Mouse (Mus musculus) heart, embryonic 15.5 days (tissue): ENCODE results near the gene Anp32e. TPM values are rescaled to one million over a fixed set of nuclear protein-coding genes. Genes with fewer than 3 reads are reported as not detected.
A peak's percentile ranks its signal among the peaks of the same experiment; 100 is the strongest.

Source experiments
- ATAC-seq: fragments of 200-750 bp; cut with Nextera tagmentation; replicated peaks from 2 replicates; pipeline ENCODE4 v1.8.0; 2017; ENCODE audit warnings: low read depth, moderate TSS enrichment; ENCODE audit not compliant: insufficient number of reproducible peaks, insufficient read depth, low FRiP score
- H3K27ac ChIP-seq: fragments of 300-500 bp; sonication (generic); 2 replicates; pipeline ENCODE4 v1.5.1; 2015; ENCODE audit warnings: mild to moderate bottlenecking, inconsistent platforms
- H3K27me3 ChIP-seq: fragments of 300-500 bp; sonication (generic); 2 replicates; pipeline ENCODE4 v1.6.1; 2015; ENCODE audit warnings: inconsistent platforms
- H3K36me3 ChIP-seq: fragments of 300-500 bp; sonication (generic); 2 replicates; pipeline ENCODE4 v1.6.1; 2015; ENCODE audit warnings: mild to moderate bottlenecking, inconsistent platforms
- H3K4me1 ChIP-seq: fragments of 300-500 bp; sonication (generic); replicated peaks from 2 replicates; pipeline ENCODE4 v1.6.1; 2015; ENCODE audit warnings: inconsistent platforms
- H3K4me2 ChIP-seq: fragments of 300-500 bp; sonication (generic); 2 replicates; pipeline ENCODE4 v1.6.1; 2015; ENCODE audit warnings: inconsistent platforms, mild to moderate bottlenecking, moderate library complexity
- H3K4me3 ChIP-seq: fragments of 300-500 bp; sonication (generic); 2 replicates; pipeline ENCODE4 v1.5.1; 2015; ENCODE audit warnings: mild to moderate bottlenecking, inconsistent platforms
- H3K9ac ChIP-seq: fragments of 300-500 bp; sonication (generic); 2 replicates; pipeline ENCODE4 v1.6.1; 2015; ENCODE audit warnings: mild to moderate bottlenecking, inconsistent platforms
- H3K9me3 ChIP-seq: fragments of 300-500 bp; sonication (generic); replicated peaks from 2 replicates; pipeline ENCODE4 v1.6.1; 2016; ENCODE audit warnings: inconsistent platforms
- WGBS: fragments of 180-500 bp; shearing (Covaris S2); methylation state at CpG from one replicate; pipeline ENCODE4 v1.1.7; 2015; ENCODE audit warnings: mixed read lengths; 5-methylcytosine and 5-hydroxymethylcytosine counted together
- polyA plus RNA-seq: library from polyadenylated mRNA; unstranded; fragments of >200 nt; fragmentation: Nextera tagmentation; extraction: Ambion mirVana; gene quantifications from 2 replicates; pipeline ENCODE4 v1.2.1, GENCODE M21; 2015

Gene Anp32e
- polyA plus RNA-seq, 1 experiment from 2014 or later, result 187 TPM

DNA sequence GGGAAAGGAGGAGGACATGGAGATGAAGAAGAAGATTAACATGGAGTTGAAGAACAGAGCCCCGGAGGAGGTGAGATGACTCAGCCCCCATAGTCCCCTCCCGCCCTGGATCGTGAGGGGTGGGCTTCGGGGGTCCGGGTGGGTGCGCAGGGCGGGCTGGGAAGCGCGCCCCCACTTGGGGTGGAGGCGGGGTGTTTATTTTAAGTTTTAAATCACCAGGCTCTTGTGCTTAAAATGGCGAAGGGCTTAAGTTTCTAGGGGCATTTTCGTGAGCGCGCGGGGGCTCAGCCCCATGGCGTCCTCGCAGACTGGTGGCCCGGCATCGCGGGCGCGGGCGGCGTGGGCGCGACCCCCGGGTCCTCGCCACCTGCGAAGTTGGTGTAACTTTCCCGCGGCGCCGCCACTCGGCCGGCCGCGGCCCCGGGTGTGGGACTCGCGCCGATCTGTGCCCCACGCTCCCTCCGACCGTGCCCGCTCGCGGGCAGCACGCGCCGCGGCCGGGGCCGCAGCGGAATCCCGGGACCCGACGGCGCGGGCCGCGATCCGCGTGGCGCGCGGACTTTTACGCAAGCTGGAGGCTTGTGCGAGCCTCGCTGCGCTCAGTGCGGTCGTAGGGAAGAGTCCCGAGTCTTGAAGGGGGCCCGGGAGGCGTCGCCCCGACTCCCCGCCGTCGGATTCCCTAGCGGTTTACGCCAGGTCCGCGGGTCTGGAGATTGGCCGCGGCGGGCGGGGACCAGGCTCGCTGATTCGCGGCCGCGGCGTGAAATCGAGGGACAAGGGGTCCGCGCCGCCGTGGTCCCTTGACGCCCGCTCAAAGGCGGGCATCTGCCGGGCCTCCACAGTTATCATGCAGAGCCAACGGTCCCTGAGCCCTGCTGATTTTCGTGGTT is 780 bp downstream of the Anp32e start:
- ATAC-seq, result peak; percentile 8; the same call in 1 of the 2 replicates

GRCm38 (mm10) chr3:95930471-95930789 is 1.4 kb downstream of the Anp32e start:
- H3K4me2 ChIP-seq, result peak overlapping the region; percentile 80

More for the DNA sequence above, 780 bp downstream of the Anp32e start:
- H3K4me1 ChIP-seq, result peaks cover 15% of the 10 kb centered on the region
- WGBS, result under 1% methylated on average over 98 of the region's 105 CpGs
- peaks cover 12% of the 10 kb centered on the region for H3K36me3 ChIP-seq
- H3K4me3 ChIP-seq, result peak overlapping the region; percentile 94
- H3K9ac ChIP-seq, result peak overlapping the region; percentile 99
- H3K27me3 ChIP-seq, result no peaks in the 10 kb centered on the region
- peak overlapping the region; percentile 93 for H3K27ac ChIP-seq
- no peaks in the 10 kb centered on the region for H3K9me3 ChIP-seq
- H3K4me2 ChIP-seq, result peak overlapping the region; percentile 80

GRCm38 (mm10) chr3:95931471-95931870 is 2.4 kb downstream of the Anp32e start:
- H3K4me2 ChIP-seq, result peak overlapping the region; percentile 80; the same call in 1 of the 2 replicates
- ATAC-seq, result no peak
- H3K27ac ChIP-seq, result no peak overlapping the region
- peaks cover 24% of the 10 kb centered on the region for H3K36me3 ChIP-seq
- H3K4me1 ChIP-seq, result peaks cover 15% of the 10 kb centered on the region
- no peaks in the 10 kb centered on the region for H3K27me3 ChIP-seq
- H3K9me3 ChIP-seq, result no peaks in the 10 kb centered on the region
- WGBS, result 92% methylated on average over 1 of the region's 1 CpGs
- H3K9ac ChIP-seq, result no peak overlapping the region
- no peak overlapping the region; the same call in 1 of the 2 replicates for H3K4me3 ChIP-seq

More at GRCm38 (mm10) chr3:95930471-95930789, 1.4 kb downstream of the Anp32e start:
- H3K27me3 ChIP-seq, result no peaks in the 10 kb centered on the region
- peaks cover 15% of the 10 kb centered on the region for H3K4me1 ChIP-seq
- H3K9me3 ChIP-seq, result no peaks in the 10 kb centered on the region
- H3K27ac ChIP-seq, result peak overlapping the region; percentile 93
- no peak for ATAC-seq
- H3K36me3 ChIP-seq, result peaks cover 18% of the 10 kb centered on the region
- peak overlapping the region; percentile 99 for H3K9ac ChIP-seq
- WGBS, result 0% methylated on average over 5 of the region's 5 CpGs
- peak overlapping the region; percentile 94 for H3K4me3 ChIP-seq

GRCm38 (mm10) chr3:95932157-95932556 is 3.1 kb downstream of the Anp32e start:
- Histone ChIP-seq H3K4me1 (peaks cover 15% of the 10 kb centered on the region), H3K36me3 (peaks cover 31% of the 10 kb centered on the region), H3K27me3 (no peaks in the 10 kb centered on the region), H3K27ac (no peak overlapping the region), H3K9me3 (no peaks in the 10 kb centered on the region), H3K9ac (no peak overlapping the region), H3K4me2 (no peak overlapping the region), H3K4me3 (no peak overlapping the region)
- ATAC-seq, result no peak
- 58% methylated on average over 1 of the region's 1 CpGs for WGBS

GRCm38 (mm10) chr3:95932566-95932965 is 3.5 kb downstream of the Anp32e start:
- Histone ChIP-seq H3K4me3 (no peak overlapping the region), H3K4me1 (peaks cover 15% of the 10 kb centered on the region), H3K9me3 (no peaks in the 10 kb centered on the region), H3K9ac (no peak overlapping the region), H3K4me2 (no peak overlapping the region), H3K27ac (no peak overlapping the region), H3K36me3 (peaks cover 35% of the 10 kb centered on the region), H3K27me3 (no peaks in the 10 kb centered on the region)
- WGBS, result 85% methylated on average over 7 of the region's 7 CpGs
- ATAC-seq, result no peak

DNA sequence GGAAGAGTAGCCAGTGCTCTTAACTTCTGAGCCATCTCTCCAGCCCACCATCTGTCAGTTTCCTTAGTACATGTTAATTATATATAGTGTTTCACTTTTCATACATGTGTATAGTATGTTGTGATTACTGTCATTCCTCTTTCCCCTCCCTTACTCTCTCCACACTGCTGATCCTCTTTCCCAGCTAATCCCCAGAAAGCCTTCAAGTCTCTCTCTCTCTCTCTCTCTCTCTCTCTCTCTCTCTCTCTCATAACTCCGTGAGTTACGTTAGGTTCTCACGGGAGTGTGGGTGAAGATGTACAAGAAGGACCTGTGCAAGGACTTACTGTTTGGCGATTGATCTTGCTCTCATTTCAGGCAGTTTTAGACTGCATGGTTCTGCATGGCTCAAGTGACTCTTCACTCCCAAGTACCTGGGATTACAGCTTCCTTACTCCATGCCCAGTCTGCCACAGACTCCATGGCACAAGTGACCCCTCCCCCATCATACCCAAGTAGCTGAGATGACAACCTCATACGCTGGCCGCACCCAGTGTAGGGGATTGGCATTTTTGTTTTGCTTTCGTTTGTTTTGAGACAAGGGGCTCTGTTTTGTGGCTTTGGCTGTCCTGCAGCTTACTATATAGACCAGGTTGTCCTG is 4.2 kb downstream of the Anp32e start:
- Histone ChIP-seq H3K4me2 (no peak overlapping the region), H3K4me1 (peaks cover 14% of the 10 kb centered on the region), H3K9ac (no peak overlapping the region), H3K27ac (no peak overlapping the region), H3K36me3 (peaks cover 42% of the 10 kb centered on the region), H3K27me3 (no peaks in the 10 kb centered on the region), H3K4me3 (no peak overlapping the region), H3K9me3 (no peaks in the 10 kb centered on the region)
- WGBS, result 90% methylated on average over 7 of the region's 7 CpGs
- ATAC-seq, result no peak

DNA sequence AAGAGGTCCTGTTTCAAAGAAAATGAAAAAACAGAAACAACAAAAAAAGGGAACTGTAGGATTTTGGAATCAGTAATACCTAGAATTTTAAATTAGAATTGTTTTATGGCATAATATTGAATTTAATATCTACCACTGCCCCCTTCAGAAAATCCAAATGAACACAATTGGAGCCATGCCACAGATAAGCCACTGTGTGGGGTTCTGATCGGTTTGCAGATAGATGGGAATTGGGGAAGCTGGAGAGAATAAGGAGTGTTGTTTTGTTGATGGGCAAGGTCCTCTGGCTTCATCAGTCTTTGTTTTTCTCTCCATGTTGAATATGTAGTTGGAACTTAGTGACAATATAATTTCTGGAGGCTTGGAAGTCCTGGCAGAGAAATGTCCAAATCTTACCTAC is 5.4 kb downstream of the Anp32e start:
- H3K27ac ChIP-seq, result no peak overlapping the region
- no peak overlapping the region for H3K9ac ChIP-seq
- H3K4me3 ChIP-seq, result no peak overlapping the region
- H3K36me3 ChIP-seq, result peaks cover 54% of the 10 kb centered on the region
- 83% methylated on average over 1 of the region's 1 CpGs for WGBS
- peaks cover 10% of the 10 kb centered on the region; the same call in 1 of the 2 replicates for H3K4me1 ChIP-seq
- H3K4me2 ChIP-seq, result no peak overlapping the region
- H3K27me3 ChIP-seq, result no peaks in the 10 kb centered on the region
- no peak for ATAC-seq
- H3K9me3 ChIP-seq, result no peaks in the 10 kb centered on the region

- no peak overlapping the region for H3K4me2 ChIP-seq
- H3K27ac ChIP-seq, result no peak overlapping the region
- no peak overlapping the region for H3K9ac ChIP-seq
- no peak overlapping the region for H3K4me3 ChIP-seq
- peaks cover 90% of the 10 kb centered on the region for H3K36me3 ChIP-seq
- no peak for ATAC-seq
- no peaks in the 10 kb centered on the region for H3K9me3 ChIP-seq
- H3K27me3 ChIP-seq, result no peaks in the 10 kb centered on the region
- 92% methylated on average over 8 of the region's 8 CpGs for WGBS
- H3K4me1 ChIP-seq, result no peaks in the 10 kb centered on the region
These were observed 9.2 kb downstream of the Anp32e start for GRCm38 (mm10) chr3:95938217-95938616.

GRCm38 (mm10) chr3:95938835-95939234 is 9.8 kb downstream of the Anp32e start:
- H3K27ac ChIP-seq, result no peak overlapping the region
- ATAC-seq, result no peak
- no peaks in the 10 kb centered on the region for H3K4me1 ChIP-seq
- H3K9me3 ChIP-seq, result no peaks in the 10 kb centered on the region
- no peak overlapping the region for H3K4me3 ChIP-seq
- no peak overlapping the region for H3K9ac ChIP-seq
- 95% methylated on average over 15 of the region's 15 CpGs for whole genome bisulfite sequencing
- no peak overlapping the region for H3K4me2 ChIP-seq
- peaks cover 92% of the 10 kb centered on the region for H3K36me3 ChIP-seq
- H3K27me3 ChIP-seq, result no peaks in the 10 kb centered on the region

DNA sequence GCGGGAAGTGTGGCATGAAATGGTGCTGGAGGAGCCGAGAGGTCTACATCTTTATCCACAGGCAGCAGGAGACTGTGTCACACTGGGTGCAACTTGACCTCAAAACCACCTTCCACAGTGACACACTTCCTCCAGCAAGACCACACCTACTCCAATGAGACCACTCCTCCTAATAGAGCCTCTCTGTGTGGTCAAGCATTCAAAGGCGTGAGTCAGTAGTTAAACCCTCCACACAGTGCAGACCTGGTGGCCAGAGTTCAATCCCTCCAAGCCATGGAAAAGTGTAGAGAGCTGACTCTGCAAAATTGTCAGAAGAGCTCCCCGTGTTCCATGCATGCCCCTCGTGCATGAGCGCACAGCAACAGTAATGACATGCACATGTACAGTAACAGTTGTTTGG is 13.7 kb downstream of the Anp32e start:
- ATAC-seq, result no peak

DNA sequence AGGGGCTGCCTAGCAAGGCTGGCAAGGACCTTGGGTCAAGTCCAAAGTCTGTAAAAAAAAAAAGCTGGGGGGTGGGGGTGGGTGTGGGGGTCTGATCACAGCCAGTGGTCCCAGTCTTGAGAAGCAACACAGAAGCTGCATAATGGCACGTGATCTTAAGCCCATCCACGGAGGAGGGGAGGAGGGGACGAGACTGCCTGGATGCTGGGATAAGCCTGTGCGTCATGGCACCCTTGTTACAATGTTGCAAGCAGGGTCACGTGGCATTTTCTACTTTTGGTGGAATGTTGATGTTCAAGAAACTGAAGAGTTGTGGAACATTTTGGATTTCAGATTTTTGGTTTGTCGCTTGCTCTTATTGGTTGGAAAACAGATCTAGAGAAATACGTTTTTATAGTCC is 14.2 kb downstream of the Anp32e start:
- H3K9ac ChIP-seq, result no peak overlapping the region
- peaks cover 84% of the 10 kb centered on the region for H3K36me3 ChIP-seq
- H3K4me3 ChIP-seq, result no peak overlapping the region
- no peak overlapping the region for H3K4me2 ChIP-seq
- no peaks in the 10 kb centered on the region for H3K27me3 ChIP-seq
- 92% methylated on average over 7 of the region's 7 CpGs for WGBS
- no peak for ATAC-seq
- H3K27ac ChIP-seq, result no peak overlapping the region
- no peaks in the 10 kb centered on the region for H3K4me1 ChIP-seq
- H3K9me3 ChIP-seq, result no peaks in the 10 kb centered on the region

More for the DNA sequence above, 13.7 kb downstream of the Anp32e start:
- WGBS, result 82% methylated on average over 6 of the region's 6 CpGs
- peaks cover 89% of the 10 kb centered on the region for H3K36me3 ChIP-seq
- no peaks in the 10 kb centered on the region for H3K9me3 ChIP-seq
- H3K27ac ChIP-seq, result no peak overlapping the region
- no peak overlapping the region for H3K4me2 ChIP-seq
- no peak overlapping the region for H3K4me3 ChIP-seq
- no peak overlapping the region for H3K9ac ChIP-seq
- H3K4me1 ChIP-seq, result no peaks in the 10 kb centered on the region
- no peaks in the 10 kb centered on the region for H3K27me3 ChIP-seq
